Mouse (Mus musculus) testis, adult 2 months (tissue): ENCODE data around the gene Kmt5a. TPM values are rescaled to one million over a fixed set of nuclear protein-coding genes. Genes with fewer than 3 reads are reported as not detected.

Source experiments
- H3K27ac ChIP-seq: fragments of 200-500 bp; 2 replicates; pipeline ENCODE4 v1.5.1; 2012; ENCODE audit warnings: low read depth, low read length; ENCODE audit not compliant: control insufficient read depth, insufficient read depth
- H3K27me3 ChIP-seq: fragments of 200-500 bp; 2 replicates; pipeline ENCODE4 v1.6.1; 2012; ENCODE audit warnings: mild to moderate bottlenecking, low read length, moderate library complexity; ENCODE audit not compliant: control insufficient read depth, insufficient read depth
- H3K36me3 ChIP-seq: fragments of 200-500 bp; 2 replicates; pipeline ENCODE4 v1.6.1; 2012; ENCODE audit warnings: mild to moderate bottlenecking, low read length; ENCODE audit not compliant: control insufficient read depth, insufficient read depth
- H3K4me1 ChIP-seq: fragments of 200-500 bp; 2 replicates; pipeline ENCODE4 v1.6.1; 2012; ENCODE audit warnings: low read length; ENCODE audit not compliant: control insufficient read depth, insufficient read depth
- H3K4me3 ChIP-seq: fragments of 200-500 bp; 2 replicates; pipeline ENCODE4 v1.5.1; 2012; ENCODE audit warnings: low read depth, mild to moderate bottlenecking, low read length, moderate library complexity, mixed read lengths; ENCODE audit not compliant: control insufficient read depth
- CTCF ChIP-seq: fragments of 200-500 bp; IDR thresholded peaks from 2 replicates; pipeline ENCODE4 v1.5.1; 2012; ENCODE audit warnings: low read depth, mild to moderate bottlenecking, inconsistent platforms, low read length, moderate library complexity; ENCODE audit not compliant: control insufficient read depth, insufficient read depth, insufficient replicate concordance
- POLR2A ChIP-seq: fragments of 200-500 bp; IDR thresholded peaks from 2 replicates; pipeline ENCODE4 v1.6.1; 2012; ENCODE audit warnings: low read depth, mild to moderate bottlenecking, inconsistent platforms, low read length, moderate library complexity; ENCODE audit not compliant: control insufficient read depth
- polyA plus RNA-seq: library from polyadenylated mRNA; depleted of rRNA; stranded (reverse); fragments of >200 nt; gene quantifications from 2 replicates; pipeline ENCODE4 v1.2.3, GENCODE M21; 2012

Kmt5a gene
- polyA plus RNA-seq, 1 experiment, result 24.9 TPM

DNA sequence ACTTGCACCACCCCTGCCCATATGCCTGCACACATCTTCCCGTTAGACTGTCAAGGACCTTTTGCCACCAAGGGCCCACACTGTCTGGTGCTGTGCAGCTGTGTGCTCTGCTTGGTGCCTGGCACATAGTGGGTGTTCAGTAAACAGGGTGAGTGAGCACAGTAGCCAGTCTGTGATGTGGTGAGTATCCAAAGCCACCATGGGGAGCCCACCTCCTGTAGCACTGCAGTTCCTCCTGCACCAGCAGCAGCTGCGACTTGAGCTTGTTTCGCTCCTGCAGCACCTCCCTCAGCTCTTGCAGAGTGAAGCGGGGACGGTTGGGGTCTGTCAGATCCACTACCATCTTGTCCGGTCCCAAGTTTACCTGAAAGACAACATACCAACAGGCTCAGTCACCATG, 29.8 kb downstream of the Kmt5a start:
- Histone ChIP-seq H3K27ac (no peak overlapping the region), H3K36me3 (no peaks in the 10 kb centered on the region; the same call in 1 of the 2 replicates), H3K4me3 (peak overlapping the region; percentile 7; the same call in 1 of the 2 replicates), H3K4me1 (no peaks in the 10 kb centered on the region), H3K27me3 (no peaks in the 10 kb centered on the region)
- TF ChIP-seq POLR2A (no peak), CTCF (no peak)

DNA sequence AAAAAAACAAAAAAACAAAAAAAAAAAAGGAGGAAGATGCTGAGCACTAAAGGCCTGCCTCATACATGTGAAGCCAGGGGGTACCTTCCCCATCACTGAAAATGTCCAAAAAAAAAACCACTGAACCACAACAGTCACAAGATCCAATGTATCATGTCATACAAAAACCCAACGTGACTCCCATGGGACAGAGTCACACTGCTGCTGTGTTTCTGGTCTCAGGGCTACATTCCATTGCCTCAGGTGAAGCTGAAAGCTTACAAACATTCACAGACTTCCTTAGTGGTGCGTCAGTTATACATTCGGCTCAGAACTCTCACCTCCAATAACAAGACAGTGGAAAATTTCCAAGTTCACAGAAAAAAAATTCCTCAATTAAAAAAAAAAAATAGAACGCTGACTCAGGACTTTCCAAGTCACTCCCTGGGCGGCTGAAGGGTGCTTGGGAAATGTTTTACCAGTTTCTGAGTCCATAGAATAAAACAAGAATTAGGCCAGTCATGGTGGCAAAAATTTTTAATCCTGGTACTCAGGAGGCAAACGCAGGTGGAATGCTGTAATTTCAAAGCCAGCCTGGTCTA, 31.0 kb downstream of the Kmt5a start:
- TF ChIP-seq POLR2A (no peak), CTCF (no peak)
- Histone ChIP-seq H3K4me1 (peaks cover under 1% of the 10 kb centered on the region), H3K27ac (no peak overlapping the region), H3K27me3 (no peaks in the 10 kb centered on the region), H3K4me3 (no peak overlapping the region), H3K36me3 (no peaks in the 10 kb centered on the region; the same call in 1 of the 2 replicates)

DNA sequence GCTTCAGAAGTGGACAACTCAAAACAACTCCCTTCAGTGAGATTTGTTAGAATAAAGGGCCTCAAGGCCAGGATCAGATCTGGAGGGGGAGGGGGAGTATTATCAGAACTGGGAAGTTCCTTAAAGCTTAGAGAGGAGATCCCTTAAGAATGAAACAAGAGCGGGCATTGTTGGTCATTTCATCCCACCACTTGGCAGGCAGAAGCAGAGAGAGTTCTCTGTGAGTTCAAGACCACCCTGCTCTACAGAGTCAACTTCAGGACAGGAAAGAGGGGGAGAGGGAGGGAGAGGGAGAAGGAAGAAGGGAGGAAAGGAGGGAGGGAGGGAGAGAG, 39.1 kb downstream of the Kmt5a start:
- H3K27me3 ChIP-seq, result no peaks in the 10 kb centered on the region
- no peaks in the 10 kb centered on the region for H3K36me3 ChIP-seq
- H3K27ac ChIP-seq, result peak overlapping the region; percentile 45
- TF ChIP-seq POLR2A, result no peak
- no peak for TF ChIP-seq CTCF
- H3K4me1 ChIP-seq, result peaks cover 14% of the 10 kb centered on the region
- H3K4me3 ChIP-seq, result peak overlapping the region; percentile 62

DNA sequence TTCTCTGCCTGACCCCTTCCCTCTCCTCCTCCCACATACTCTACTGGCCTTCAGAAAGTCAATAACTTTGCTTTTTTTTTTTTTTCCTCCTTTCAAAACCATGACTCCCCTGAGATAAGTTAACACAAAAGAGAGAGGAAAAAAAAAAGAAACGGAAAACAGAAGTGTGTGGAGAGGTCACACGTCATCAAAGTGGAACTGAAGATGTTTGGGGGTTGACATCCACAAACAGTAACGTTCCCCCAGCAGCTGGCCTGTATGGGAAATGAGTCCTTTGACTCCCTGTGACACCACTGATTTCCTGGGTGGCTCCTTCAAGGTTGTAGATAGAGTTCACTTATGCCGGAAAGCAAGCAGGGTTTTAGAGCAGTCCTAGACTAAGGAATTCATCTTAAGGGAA, 40.4 kb downstream of the Kmt5a start:
- Histone ChIP-seq H3K4me3 (peak overlapping the region; percentile 23), H3K27ac (peak overlapping the region; percentile 59; the same call in 1 of the 2 replicates), H3K27me3 (no peaks in the 10 kb centered on the region), H3K4me1 (peaks cover 14% of the 10 kb centered on the region), H3K36me3 (no peaks in the 10 kb centered on the region)
- TF ChIP-seq CTCF, result no peak

DNA sequence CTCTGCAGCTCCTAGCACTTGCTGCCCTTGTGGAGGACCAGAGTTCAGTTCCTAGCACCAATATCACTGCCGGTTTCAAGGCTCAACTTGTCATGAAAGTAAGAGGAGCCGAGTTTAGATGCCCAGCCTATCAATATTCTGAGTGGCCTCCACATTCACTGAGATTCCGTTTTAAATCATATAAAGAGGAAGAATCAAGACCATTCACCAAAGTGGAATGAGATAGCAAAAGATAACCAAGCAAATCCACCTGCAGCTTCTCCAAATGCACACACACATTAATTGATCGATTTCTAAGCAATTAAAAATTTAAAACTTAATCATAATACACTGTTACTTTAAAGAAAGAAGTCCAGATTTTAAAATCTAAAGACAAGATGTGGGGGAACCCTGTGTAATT, 42.0 kb downstream of the Kmt5a start:
- Histone ChIP-seq H3K4me3 (peak overlapping the region; percentile 21; the same call in 1 of the 2 replicates), H3K27me3 (no peaks in the 10 kb centered on the region), H3K36me3 (no peaks in the 10 kb centered on the region), H3K4me1 (peaks cover 12% of the 10 kb centered on the region), H3K27ac (no peak overlapping the region)
- TF ChIP-seq POLR2A, result no peak

DNA sequence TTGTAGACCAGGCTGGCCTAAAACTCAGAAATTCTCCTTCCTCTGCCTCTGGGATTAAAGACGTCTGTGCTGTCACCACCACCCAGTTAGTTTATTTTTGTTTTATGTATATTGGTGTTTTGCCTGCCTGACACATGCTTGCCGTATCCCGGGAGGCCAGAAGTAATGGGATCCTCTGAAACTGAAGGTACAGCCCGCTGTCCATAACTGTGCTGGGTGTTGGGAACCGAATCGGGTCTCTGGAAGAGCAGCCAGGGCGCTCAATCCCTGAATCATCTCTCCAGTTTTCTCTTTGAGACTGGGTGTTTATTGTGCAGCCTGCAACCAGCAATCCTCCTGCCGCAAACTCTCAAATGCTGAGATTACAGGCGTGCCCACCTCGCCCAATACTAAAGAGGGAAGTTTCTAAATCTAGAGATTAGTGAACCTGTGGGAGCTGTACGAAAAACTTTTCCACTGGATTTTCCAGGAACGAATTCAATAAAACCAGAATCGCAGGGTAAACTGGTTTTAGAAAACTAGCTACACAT, 42.8 kb downstream of the Kmt5a start:
- Histone ChIP-seq H3K4me3 (peak overlapping the region; percentile 96), H3K27me3 (no peaks in the 10 kb centered on the region), H3K4me1 (peaks cover 12% of the 10 kb centered on the region), H3K36me3 (no peaks in the 10 kb centered on the region), H3K27ac (peak overlapping the region; percentile 96)
- TF ChIP-seq CTCF (no peak), POLR2A (no peak)

DNA sequence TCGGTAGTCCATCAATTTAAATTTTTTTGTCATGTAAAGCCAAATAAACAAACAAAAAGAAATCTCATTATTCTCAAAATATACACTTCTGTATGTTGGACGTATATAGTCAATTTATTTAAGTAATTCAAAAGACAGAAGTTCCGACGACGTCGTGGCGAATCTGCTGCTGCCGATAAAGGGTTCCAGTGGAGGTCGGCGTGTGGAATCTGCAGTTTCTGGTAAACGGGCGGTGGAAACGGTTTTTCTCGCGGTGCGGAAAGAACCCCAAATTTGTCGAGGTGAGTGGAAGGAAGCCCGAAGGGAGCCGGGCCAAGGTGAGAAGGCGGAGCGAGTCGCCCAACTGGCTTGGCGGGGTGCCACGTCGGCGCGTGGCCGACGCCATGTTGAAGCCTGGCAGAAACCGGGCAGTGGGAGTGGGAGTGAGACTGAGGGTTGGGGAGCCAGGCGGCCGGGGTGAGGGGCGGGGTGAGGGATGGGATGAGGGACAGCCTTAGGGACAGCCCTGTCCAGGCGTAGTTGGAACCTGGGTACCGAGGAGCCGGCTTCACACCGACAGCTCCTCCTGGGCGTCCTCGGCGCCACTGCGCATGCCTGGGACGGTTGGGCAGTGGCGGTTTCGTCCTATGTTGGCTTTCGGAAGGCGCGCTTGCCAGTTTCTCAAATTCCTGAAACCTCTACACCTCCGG, 43.4 kb downstream of the Kmt5a start, which contains the start of gene Snrnp35:
Gene Snrnp35, plus strand, starts transcription at position 169 of the 689 bp plus-strand sequence.
- TF ChIP-seq POLR2A (peak; percentile 92), CTCF (no peak)

More for the DNA sequence above, 43.4 kb downstream of the Kmt5a start, which contains the start of gene Snrnp35:
- Histone ChIP-seq H3K4me3 (peak within 1 kb of the TSS; percentile 99), H3K4me1 (peaks cover 12% of the 10 kb centered on the region), H3K36me3 (no peaks in the 10 kb centered on the region), H3K27me3 (no peaks in the 10 kb centered on the region), H3K27ac (peak within 1 kb of the TSS; percentile 96)
